Mouse (Mus musculus) left cerebral cortex, postnatal 14 days (tissue): ENCODE measurements at regions not wholly inside any gene's neighbourhood (a gene's known extent, or its start where the extent isn't known, plus 50 kb on each side); places are given as distances from the start of the nearest gene placed in this dataset.
"Not testable (repeated sequence)": the region's sequence is repeated elsewhere in the genome, so short reads cannot be mapped to it uniquely, and the experiment has no call there.

Source experiments
- DNase-seq, 2 experiments: peaks; one replicate each; pipeline ENCODE4 v3.0.0; 2021 to 2022; ENCODE audit warnings: low spot score in 2 of 2, mixed read lengths in 1 of 2
- intact Hi-C: fragments of 180-260 bp; cut with DNase I; formaldehyde crosslinking; loops from one replicate; pipeline ENCODE4 v1.15.1; 2025

GRCm38 (mm10) chr11:41261254-41261653 is 506.1 kb upstream of the Ccng1 start:
- intact Hi-C loops = no loop called here
- no peak for DNase-seq

GRCm38 (mm10) chr11:41259915-41260619 is 505.0 kb upstream of the Ccng1 start:
- peak in 1 of 2 experiments; percentile 7 for DNase-seq
- intact Hi-C loops = no loop called here

DNA sequence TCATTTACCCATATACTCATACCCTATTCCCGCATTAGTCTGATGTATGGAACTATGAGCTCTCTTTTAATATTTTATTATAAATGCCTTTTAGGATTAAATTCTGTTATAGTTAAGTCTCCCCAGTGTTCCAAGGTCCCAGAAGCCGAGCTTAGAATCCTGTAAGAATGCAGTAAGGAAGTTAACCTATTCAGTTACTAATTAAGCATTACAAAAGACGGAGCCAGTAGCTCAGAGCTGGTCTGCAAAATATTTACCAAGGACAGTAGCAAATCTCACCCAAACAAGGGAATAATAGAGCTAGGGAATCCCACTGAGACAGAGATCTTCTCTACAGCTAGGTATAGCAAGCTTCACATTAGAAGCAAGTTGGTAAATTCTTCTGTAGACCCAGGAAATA is 459.4 kb upstream of the Ccng1 start:
- intact Hi-C loops, DNase-seq: not testable (repeated sequence)

- DNase-seq = peak; percentile 3 to 10
- intact Hi-C loops = no loop called here
Measured at GRCm38 (mm10) chr11:41202228-41202627, 447.1 kb upstream of the Ccng1 start.

DNA sequence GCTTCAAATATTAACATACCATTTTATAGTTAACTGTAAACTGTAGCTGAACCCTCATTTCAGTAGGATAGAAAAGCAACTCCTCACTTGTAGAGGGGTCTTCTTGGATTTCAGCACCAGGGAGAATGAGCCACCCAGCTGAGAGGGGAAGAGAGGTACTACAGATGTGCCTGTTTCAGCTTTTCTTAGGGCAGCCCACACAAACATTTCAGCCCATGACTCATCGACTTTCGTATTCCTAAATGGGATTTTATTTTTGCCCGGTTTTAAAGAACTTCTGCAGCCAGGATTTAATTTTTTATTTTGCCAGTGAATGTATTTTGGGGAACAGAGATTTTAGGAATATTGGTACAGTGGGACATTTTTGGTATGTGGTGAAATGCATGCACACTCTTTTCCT is 438.9 kb upstream of the Ccng1 start:
- intact Hi-C loops = no loop called here

GRCm38 (mm10) chr11:41160492-41161175 is 405.5 kb upstream of the Ccng1 start:
- no peak for DNase-seq
- intact Hi-C loops = no loop called here

More for the DNA sequence above, 438.9 kb upstream of the Ccng1 start:
- peak in 1 of 2 experiments; percentile 3 for DNase-seq

- intact Hi-C loops = no loop called here
- no peak for DNase-seq
Measured at GRCm38 (mm10) chr11:41159927-41160326, 404.8 kb upstream of the Ccng1 start.

DNA sequence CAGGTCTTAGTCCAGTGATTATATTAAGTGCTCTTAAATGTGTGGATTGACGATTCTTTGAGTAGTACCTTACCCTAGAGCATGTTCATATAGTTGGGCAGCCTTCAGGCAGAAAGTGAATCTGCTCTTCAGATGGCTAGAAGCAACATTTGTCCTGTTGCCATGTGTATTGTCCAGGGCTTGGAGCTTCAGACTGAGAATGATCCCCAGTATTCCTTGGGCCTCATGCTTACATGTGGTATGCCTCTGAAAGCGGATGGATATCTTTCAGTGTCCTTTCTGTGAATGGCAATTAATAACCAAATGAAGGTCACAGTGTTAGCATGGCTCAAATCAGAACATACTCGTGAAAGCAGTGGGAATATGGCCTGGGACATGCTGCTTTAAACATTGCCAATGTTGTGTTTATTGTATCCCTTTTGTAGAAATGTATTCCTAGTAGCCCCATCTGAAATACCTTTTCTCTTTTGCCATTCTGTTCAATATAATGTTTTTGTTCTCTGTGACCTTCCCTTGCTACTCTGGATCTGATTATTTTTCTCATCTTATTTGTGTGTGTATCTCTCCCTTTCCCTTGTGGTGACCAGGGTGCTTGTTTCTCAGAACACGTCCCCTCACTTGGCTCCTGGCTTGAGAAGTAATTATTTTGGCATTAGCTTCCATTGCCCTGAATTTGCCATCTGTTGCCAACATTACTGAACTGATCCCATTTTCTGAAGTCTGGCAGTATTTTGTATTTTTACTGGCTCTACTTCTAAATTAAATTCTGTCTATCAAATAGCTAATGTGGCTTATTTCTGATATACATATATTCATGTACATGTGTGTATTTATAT is 403.9 kb upstream of the Ccng1 start:
- DNase-seq = peak in 1 of 2 experiments; percentile 4
- intact Hi-C loops = no loop called here

DNA sequence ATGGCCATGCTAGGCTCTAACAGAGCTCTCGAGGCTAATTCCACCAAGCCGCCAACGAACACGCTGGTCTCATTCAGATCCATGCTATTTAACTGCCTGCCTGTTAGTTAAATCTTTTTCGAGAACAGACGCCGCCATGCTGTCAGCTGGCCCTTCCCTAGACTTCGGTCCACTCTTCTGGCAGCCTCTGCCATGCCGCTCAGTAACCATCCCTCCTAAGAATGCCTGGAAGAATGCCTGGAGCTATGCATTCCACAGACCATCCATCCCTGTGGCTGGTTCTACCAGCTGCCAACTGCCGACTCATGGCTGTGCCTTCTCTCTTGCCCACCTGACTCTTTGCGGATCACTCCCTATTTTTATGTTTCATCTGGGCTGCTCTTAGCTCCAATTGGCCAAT is 402.2 kb upstream of the Ccng1 start:
- no peak for DNase-seq
- intact Hi-C loops = no loop called here
